Mouse (Mus musculus) megakaryocyte, adult 5-6 weeks (primary cell): ENCODE results near the gene Crtc2. TPM values are rescaled to one million over a fixed set of nuclear protein-coding genes. Genes with fewer than 3 reads are reported as not detected.

Experiments used
- ATAC-seq: 2 replicates; pipeline ENCODE4 v1.8.0; 2016; ENCODE audit warnings: mild to moderate bottlenecking, inconsistent platforms; ENCODE audit not compliant: poor library complexity, severe bottlenecking
- total RNA-seq, 2 experiments: library from RNA; stranded (forward) in 1 of 2; stranded (reverse) in 1 of 2; fragments of 153-499, 151-499 nt in 1 of 2; fragments of 221-1000, 200-1000 nt in 1 of 2; gene quantifications; 2 replicates each; pipeline versions ENCODE4 v1.2.3 to v1.2.4; 2015 to 2017

Crtc2 gene
- 48.1 and 49.5 TPM in 2 replicates for total RNA-seq (2015)
- 11.3 and 19.4 TPM in 2 replicates for total RNA-seq (2017)

- ATAC-seq = peak; percentile 97
These were observed at the start of gene Crtc2 for GRCm38 (mm10) chr3:90253653-90254418. Gene Crtc2 (plus strand): TSS chr3:90254163.

- ATAC-seq = no peak
These were observed 49.4 kb upstream of the Crtc2 start for GRCm38 (mm10) chr3:90204582-90204981.

- no peak for ATAC-seq
These were observed 45.3 kb upstream of the Crtc2 start for GRCm38 (mm10) chr3:90208662-90209061.

GRCm38 (mm10) chr3:90209908-90210566, 43.9 kb upstream of the Crtc2 start:
- no peak for ATAC-seq

- ATAC-seq = no peak
These were observed 42.2 kb upstream of the Crtc2 start for GRCm38 (mm10) chr3:90211475-90212398.

- no peak for ATAC-seq
These were observed 41.2 kb upstream of the Crtc2 start for GRCm38 (mm10) chr3:90212723-90213122.

GRCm38 (mm10) chr3:90213377-90213866, 40.5 kb upstream of the Crtc2 start, which contains the start of the genes Rps27 and Rab13:
Gene Rps27 (minus strand): TSS chr3:90213651.
Gene Rab13 (plus strand): TSS chr3:90213695.
- ATAC-seq = peak; percentile 98

GRCm38 (mm10) chr3:90213956-90214684, 39.8 kb upstream of the Crtc2 start:
- ATAC-seq = 0 out of 2 replicates have a peak, but pooled peaks have one; percentile 17

- no peak for ATAC-seq
These were observed 38.1 kb upstream of the Crtc2 start for GRCm38 (mm10) chr3:90215825-90216380.

GRCm38 (mm10) chr3:90220088-90220487, 33.9 kb upstream of the Crtc2 start:
- ATAC-seq = peak; percentile 80

GRCm38 (mm10) chr3:90220531-90220951, 33.4 kb upstream of the Crtc2 start:
- peak; percentile 59 for ATAC-seq

- no peak for ATAC-seq
These were observed 32.8 kb upstream of the Crtc2 start for GRCm38 (mm10) chr3:90221123-90221522.

- ATAC-seq = no peak
These were observed 31.5 kb upstream of the Crtc2 start for GRCm38 (mm10) chr3:90222455-90222854.

GRCm38 (mm10) chr3:90222941-90223340, 31.0 kb upstream of the Crtc2 start:
- no peak for ATAC-seq

- no peak for ATAC-seq
These were observed 29.6 kb upstream of the Crtc2 start for GRCm38 (mm10) chr3:90224331-90224730.

GRCm38 (mm10) chr3:90231075-90231474, 22.9 kb upstream of the Crtc2 start:
- ATAC-seq = peak; percentile 50

- peak; percentile 99 for ATAC-seq
These were observed 22.2 kb upstream of the Crtc2 start, which contains the start of gene Jtb for GRCm38 (mm10) chr3:90231507-90232333. Gene Jtb (plus strand): TSS chr3:90231597.

GRCm38 (mm10) chr3:90241251-90241650, 12.7 kb upstream of the Crtc2 start:
- ATAC-seq = 0 out of 2 replicates have a peak, but pooled peaks have one; percentile 18
